Mouse (Mus musculus): ENCODE data around the gene Mynn. TPM values are rescaled to one million over a fixed set of nuclear protein-coding genes. Genes with fewer than 3 reads are reported as not detected.

Mynn gene
- polyA plus RNA-seq, 1 experiment from 2014 or later, result 37.5 TPM

GRCm38 (mm10) chr3:30595111-30595832, 6.6 kb upstream of the Mynn start:
- Histone ChIP-seq H3K36me3 (ENCODE audit: control insufficient read depth, insufficient read depth, low read length) (no peaks in the 10 kb centered on the region), H3K9ac (ENCODE audit: low read length) (peak overlapping the region; percentile 80), H3K27me3 (ENCODE audit: control insufficient read depth, insufficient read depth, low read length) (no peaks in the 10 kb centered on the region), H3K9me3 (ENCODE audit: control insufficient read depth, low read length) (no peaks in the 10 kb centered on the region), H3K4me1 (ENCODE audit: control insufficient read depth, insufficient read depth, low read length) (no peaks in the 10 kb centered on the region; the same call in 1 of the 2 replicates), H3K4me3 (ENCODE audit: low read depth, low read length) (peak overlapping the region; percentile 67), H3K4me2 (peak overlapping the region; percentile 70), H3K27ac (ENCODE audit: low read depth, low read length) (0 out of 2 replicates have a peak overlapping the region, but pooled peaks have one; percentile 35)
- WGBS, result under 1% methylated on average over 62 of the region's 62 CpGs
- DNase-seq (ENCODE audit: low spot score, missing footprints), result peak; percentile 96
- ATAC-seq (ENCODE audit: low FRiP score), result peak; percentile 82

GRCm38 (mm10) chr3:30597271-30597670, 4.6 kb upstream of the Mynn start:
- Histone ChIP-seq H3K4me3 (ENCODE audit: low read depth, low read length) (no peak overlapping the region), H3K9me3 (ENCODE audit: control insufficient read depth, low read length) (no peaks in the 10 kb centered on the region), H3K4me2 (no peak overlapping the region), H3K27ac (ENCODE audit: low read depth, low read length) (no peak overlapping the region), H3K4me1 (ENCODE audit: control insufficient read depth, insufficient read depth, low read length) (no peaks in the 10 kb centered on the region; the same call in 1 of the 2 replicates), H3K36me3 (ENCODE audit: control insufficient read depth, insufficient read depth, low read length) (no peaks in the 10 kb centered on the region), H3K9ac (ENCODE audit: low read length) (no peak overlapping the region), H3K27me3 (ENCODE audit: control insufficient read depth, insufficient read depth, low read length) (no peaks in the 10 kb centered on the region)
- DNase-seq (ENCODE audit: low spot score, missing footprints) (no peak), ATAC-seq (ENCODE audit: low FRiP score) (no peak)
- 78% methylated on average over 7 of the region's 7 CpGs for WGBS

DNA sequence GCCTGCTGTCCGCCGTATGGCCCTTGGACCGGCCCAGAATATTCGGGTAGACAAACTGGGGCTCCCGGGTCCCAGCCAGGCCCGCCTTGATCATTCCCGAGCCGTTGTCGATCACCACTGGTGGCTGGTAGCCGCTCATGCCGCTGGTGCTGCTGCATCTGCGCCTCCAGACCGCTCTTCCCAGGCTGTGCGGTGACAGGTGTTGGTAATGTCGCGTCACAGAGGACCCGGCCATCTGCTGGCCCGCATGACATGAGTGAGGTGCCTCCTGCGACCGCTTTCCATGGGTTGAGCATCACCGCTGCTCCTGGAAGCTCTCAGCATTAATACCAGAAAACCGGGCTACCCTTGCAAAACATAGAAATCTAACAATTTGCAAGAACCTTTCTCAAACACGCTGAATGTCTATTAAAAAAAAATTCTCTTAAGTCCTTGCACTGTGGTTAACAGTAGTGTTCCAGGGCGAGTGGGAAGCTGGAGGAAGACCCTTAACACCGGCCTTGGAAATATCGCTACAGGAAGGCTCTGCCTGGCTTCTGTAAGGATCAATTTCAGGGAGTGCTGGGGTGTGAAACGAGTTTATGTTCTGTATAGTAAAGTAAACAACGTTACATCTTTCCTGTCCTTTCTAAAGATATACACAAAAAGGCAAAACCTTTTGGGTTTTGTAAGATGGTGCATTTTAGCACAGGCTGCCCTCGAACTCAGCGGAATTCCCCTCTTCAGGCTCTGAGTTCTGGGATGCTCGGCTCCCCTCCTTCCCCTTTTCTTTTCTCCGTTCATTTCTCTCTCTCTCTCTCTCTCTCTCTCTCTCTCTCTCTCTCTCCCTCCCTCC, 1.9 kb upstream of the Mynn start, which contains the start of gene Actrt3:
Gene Actrt3, minus strand, starts transcription at position 229 of the 835 bp plus-strand sequence.
- ATAC-seq (ENCODE audit: low FRiP score) (no peak), DNase-seq (ENCODE audit: low spot score, missing footprints) (peak; percentile 93)
- no peak within 1 kb of the TSS for H3K27ac ChIP-seq (ENCODE audit: low read depth, low read length)
- peaks cover 8% of the 10 kb centered on the region for H3K4me1 ChIP-seq (ENCODE audit: control insufficient read depth, insufficient read depth, low read length)
- peak within 1 kb of the TSS; percentile 56 for H3K4me3 ChIP-seq (ENCODE audit: low read depth, low read length)
- 2% methylated on average over 32 of the region's 32 CpGs for WGBS
- peak within 1 kb of the TSS; percentile 57 for H3K9ac ChIP-seq (ENCODE audit: low read length)
- H3K9me3 ChIP-seq (ENCODE audit: control insufficient read depth, low read length), result no peaks in the 10 kb centered on the region
- no peaks in the 10 kb centered on the region for H3K36me3 ChIP-seq (ENCODE audit: control insufficient read depth, insufficient read depth, low read length)
- no peaks in the 10 kb centered on the region for H3K27me3 ChIP-seq (ENCODE audit: control insufficient read depth, insufficient read depth, low read length)
- peak within 1 kb of the TSS; percentile 80 for H3K4me2 ChIP-seq

- H3K27ac ChIP-seq (ENCODE audit: low read depth, low read length), result no peak overlapping the region
- DNase-seq (ENCODE audit: low spot score, missing footprints), result no peak
- no peaks in the 10 kb centered on the region for H3K9me3 ChIP-seq (ENCODE audit: control insufficient read depth, low read length)
- peak; percentile 10; the same call in 1 of the 2 replicates for ATAC-seq (ENCODE audit: low FRiP score)
- no peaks in the 10 kb centered on the region for H3K36me3 ChIP-seq (ENCODE audit: control insufficient read depth, insufficient read depth, low read length)
- peak overlapping the region; percentile 80 for H3K4me2 ChIP-seq
- WGBS, result under 1% methylated on average over 14 of the region's 14 CpGs
- peak overlapping the region; percentile 57 for H3K9ac ChIP-seq (ENCODE audit: low read length)
- H3K4me3 ChIP-seq (ENCODE audit: low read depth, low read length), result peak overlapping the region; percentile 56
- no peaks in the 10 kb centered on the region for H3K27me3 ChIP-seq (ENCODE audit: control insufficient read depth, insufficient read depth, low read length)
- peaks cover 8% of the 10 kb centered on the region for H3K4me1 ChIP-seq (ENCODE audit: control insufficient read depth, insufficient read depth, low read length)
These were observed 1.1 kb upstream of the Mynn start for GRCm38 (mm10) chr3:30600717-30601116.

GRCm38 (mm10) chr3:30601175-30601574, 690 bp upstream of the Mynn start:
- no peak overlapping the region for H3K9ac ChIP-seq (ENCODE audit: low read length)
- no peaks in the 10 kb centered on the region for H3K27me3 ChIP-seq (ENCODE audit: control insufficient read depth, insufficient read depth, low read length)
- ATAC-seq (ENCODE audit: low FRiP score) (peak; percentile 17), DNase-seq (ENCODE audit: low spot score, missing footprints) (peak; percentile 99)
- peak overlapping the region; percentile 80 for H3K4me2 ChIP-seq
- peaks cover 8% of the 10 kb centered on the region for H3K4me1 ChIP-seq (ENCODE audit: control insufficient read depth, insufficient read depth, low read length)
- H3K4me3 ChIP-seq (ENCODE audit: low read depth, low read length), result peak overlapping the region; percentile 56
- H3K9me3 ChIP-seq (ENCODE audit: control insufficient read depth, low read length), result no peaks in the 10 kb centered on the region
- H3K27ac ChIP-seq (ENCODE audit: low read depth, low read length), result no peak overlapping the region
- under 1% methylated on average over 17 of the region's 17 CpGs for WGBS
- H3K36me3 ChIP-seq (ENCODE audit: control insufficient read depth, insufficient read depth, low read length), result no peaks in the 10 kb centered on the region

GRCm38 (mm10) chr3:30601610-30602064, 228 bp upstream of the Mynn start:
- Histone ChIP-seq H3K9ac (ENCODE audit: low read length) (0 out of 2 replicates have a peak overlapping the region, but pooled peaks have one; percentile 1), H3K4me3 (ENCODE audit: low read depth, low read length) (peak overlapping the region; percentile 88), H3K27ac (ENCODE audit: low read depth, low read length) (peak overlapping the region; percentile 94), H3K4me2 (peak overlapping the region; percentile 80), H3K36me3 (ENCODE audit: control insufficient read depth, insufficient read depth, low read length) (no peaks in the 10 kb centered on the region), H3K4me1 (ENCODE audit: control insufficient read depth, insufficient read depth, low read length) (peaks cover 8% of the 10 kb centered on the region), H3K9me3 (ENCODE audit: control insufficient read depth, low read length) (no peaks in the 10 kb centered on the region), H3K27me3 (ENCODE audit: control insufficient read depth, insufficient read depth, low read length) (no peaks in the 10 kb centered on the region)
- ATAC-seq (ENCODE audit: low FRiP score) (no peak), DNase-seq (ENCODE audit: low spot score, missing footprints) (no peak)
- 1% methylated on average over 13 of the region's 13 CpGs for WGBS

- DNase-seq (ENCODE audit: low spot score, missing footprints), result no peak
These were observed 854 bp downstream of the Mynn start for GRCm38 (mm10) chr3:30602740-30603098.

GRCm38 (mm10) chr3:30603256-30603655, 1.4 kb downstream of the Mynn start:
- 35% methylated on average over 10 of the region's 10 CpGs for WGBS
- peak overlapping the region; percentile 88 for H3K4me3 ChIP-seq (ENCODE audit: low read depth, low read length)
- ATAC-seq (ENCODE audit: low FRiP score), result no peak
- H3K4me2 ChIP-seq, result peak overlapping the region; percentile 80
- no peaks in the 10 kb centered on the region for H3K27me3 ChIP-seq (ENCODE audit: control insufficient read depth, insufficient read depth, low read length)
- peaks cover 6% of the 10 kb centered on the region; the same call in 1 of the 2 replicates for H3K36me3 ChIP-seq (ENCODE audit: control insufficient read depth, insufficient read depth, low read length)
- H3K9ac ChIP-seq (ENCODE audit: low read length), result peak overlapping the region; percentile 86
- H3K4me1 ChIP-seq (ENCODE audit: control insufficient read depth, insufficient read depth, low read length), result peaks cover 8% of the 10 kb centered on the region
- no peak overlapping the region for H3K27ac ChIP-seq (ENCODE audit: low read depth, low read length)
- DNase-seq (ENCODE audit: low spot score, missing footprints), result peak; percentile 64
- H3K9me3 ChIP-seq (ENCODE audit: control insufficient read depth, low read length), result no peaks in the 10 kb centered on the region

More at GRCm38 (mm10) chr3:30602740-30603098, 854 bp downstream of the Mynn start:
- H3K36me3 ChIP-seq (ENCODE audit: control insufficient read depth, insufficient read depth, low read length), result peaks cover 4% of the 10 kb centered on the region; the same call in 1 of the 2 replicates
- peaks cover 8% of the 10 kb centered on the region for H3K4me1 ChIP-seq (ENCODE audit: control insufficient read depth, insufficient read depth, low read length)
- peak overlapping the region; percentile 80 for H3K4me2 ChIP-seq
- WGBS, result under 1% methylated on average over 27 of the region's 27 CpGs
- H3K27me3 ChIP-seq (ENCODE audit: control insufficient read depth, insufficient read depth, low read length), result no peaks in the 10 kb centered on the region
- H3K4me3 ChIP-seq (ENCODE audit: low read depth, low read length), result peak overlapping the region; percentile 88
- peak; percentile 70 for ATAC-seq (ENCODE audit: low FRiP score)
- H3K27ac ChIP-seq (ENCODE audit: low read depth, low read length), result peak overlapping the region; percentile 94
- no peaks in the 10 kb centered on the region for H3K9me3 ChIP-seq (ENCODE audit: control insufficient read depth, low read length)
- H3K9ac ChIP-seq (ENCODE audit: low read length), result peak overlapping the region; percentile 86

All from midbrain, embryonic 11.5 days (tissue).